Mouse (Mus musculus): ENCODE data around the gene Disp2. TPM values are rescaled to one million over a fixed set of nuclear protein-coding genes. Genes with fewer than 3 reads are reported as not detected.

The Disp2 gene
- polyA plus RNA-seq, 1 experiment: 227 TPM

DNA sequence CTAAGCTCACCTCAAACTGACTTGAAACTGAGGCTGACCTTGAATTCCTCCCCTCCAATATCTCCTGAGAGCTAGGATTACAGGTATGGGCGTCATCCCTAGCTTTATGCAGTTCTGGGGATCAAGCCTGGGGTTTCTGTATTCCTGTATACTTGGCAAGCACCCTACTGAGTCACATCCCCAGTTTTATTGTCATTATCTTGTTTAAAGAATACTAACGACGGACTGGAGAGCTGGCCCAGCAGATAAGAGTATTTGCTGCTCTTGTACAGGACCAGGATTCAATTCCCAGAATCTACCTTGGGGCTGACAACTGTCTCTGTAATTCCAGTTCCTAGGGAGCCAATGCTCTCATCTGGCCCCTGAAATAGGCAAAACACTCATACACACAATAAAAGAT is 26.2 kb downstream of the Disp2 start:
- no peak overlapping the region for H3K27ac ChIP-seq (ENCODE audit: insufficient read depth, low read length)
- no peaks in the 10 kb centered on the region for H3K27me3 ChIP-seq (ENCODE audit: control insufficient read depth, insufficient read depth, low read length)
- 60% methylated on average over 3 of the region's 3 CpGs for WGBS
- DNase-seq: no peak
- H3K4me3 ChIP-seq (replicated peaks; ENCODE audit: insufficient read depth, low read depth, low read length): no peak overlapping the region
- TF ChIP-seq POLR2A (IDR thresholded peaks at IDR 0.05; ENCODE audit: borderline replicate concordance, insufficient read depth, low read length) (no peak), CTCF (IDR thresholded peaks at IDR 0.05; ENCODE audit: borderline replicate concordance, insufficient read depth, low read depth, low read length) (no peak)
- no peaks in the 10 kb centered on the region for H3K4me1 ChIP-seq (ENCODE audit: control insufficient read depth, insufficient read depth, low read length)

DNA sequence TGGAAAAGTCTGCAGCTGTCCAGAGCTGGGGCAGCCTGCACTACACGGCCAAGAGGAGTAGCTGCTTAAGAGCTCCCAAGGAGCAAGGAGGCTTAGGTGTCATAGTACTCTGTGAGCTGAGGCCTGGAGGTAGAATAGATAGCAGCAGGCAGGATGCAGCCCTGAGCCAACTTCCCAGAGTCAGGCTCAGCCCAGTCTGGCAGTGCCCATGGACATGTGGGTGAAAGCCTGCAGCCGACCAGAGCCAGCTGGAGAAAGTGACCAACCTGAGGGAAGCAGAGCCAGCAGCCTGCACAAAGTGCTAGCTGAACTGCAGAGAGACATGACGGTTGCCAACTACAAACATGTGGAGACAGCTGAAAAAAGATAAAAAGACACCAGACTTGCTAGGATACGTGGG is 27.3 kb downstream of the Disp2 start:
- DNase-seq: peak; percentile 64 to 81
- WGBS: 20% methylated on average over 4 of the region's 4 CpGs
- no peaks in the 10 kb centered on the region for H3K4me1 ChIP-seq (ENCODE audit: control insufficient read depth, insufficient read depth, low read length)
- H3K27ac ChIP-seq (ENCODE audit: insufficient read depth, low read length): no peak overlapping the region
- no peak overlapping the region for H3K4me3 ChIP-seq (replicated peaks; ENCODE audit: insufficient read depth, low read depth, low read length)
- TF ChIP-seq CTCF (IDR thresholded peaks at IDR 0.05; ENCODE audit: borderline replicate concordance, insufficient read depth, low read depth, low read length) (no peak), POLR2A (IDR thresholded peaks at IDR 0.05; ENCODE audit: borderline replicate concordance, insufficient read depth, low read length) (no peak)
- no peaks in the 10 kb centered on the region for H3K27me3 ChIP-seq (ENCODE audit: control insufficient read depth, insufficient read depth, low read length)

DNA sequence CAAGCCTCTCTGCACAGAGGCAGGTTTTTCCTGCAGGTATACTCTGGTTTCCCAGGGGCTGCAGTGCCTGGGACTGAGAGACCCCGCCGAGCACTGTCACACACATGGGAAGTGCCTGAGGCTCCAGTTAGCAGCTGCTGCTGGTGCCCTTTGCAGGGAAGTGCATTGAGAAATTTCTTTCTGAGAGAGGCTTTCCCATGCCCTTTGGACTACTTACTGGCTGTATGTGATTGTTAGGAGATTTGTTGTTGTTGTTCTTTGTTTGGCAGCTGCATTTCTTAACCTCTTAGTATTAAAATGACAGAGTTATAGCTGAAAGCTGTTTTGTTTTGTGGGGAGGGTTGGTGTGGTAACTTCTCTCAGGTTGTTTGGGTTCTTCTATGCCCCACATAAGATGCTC is 31.3 kb downstream of the Disp2 start:
- TF ChIP-seq CTCF (IDR thresholded peaks at IDR 0.05; ENCODE audit: borderline replicate concordance, insufficient read depth, low read depth, low read length): no peak
- TF ChIP-seq POLR2A (IDR thresholded peaks at IDR 0.05; ENCODE audit: borderline replicate concordance, insufficient read depth, low read length): no peak
- 58% methylated on average over 2 of the region's 2 CpGs for WGBS

DNA sequence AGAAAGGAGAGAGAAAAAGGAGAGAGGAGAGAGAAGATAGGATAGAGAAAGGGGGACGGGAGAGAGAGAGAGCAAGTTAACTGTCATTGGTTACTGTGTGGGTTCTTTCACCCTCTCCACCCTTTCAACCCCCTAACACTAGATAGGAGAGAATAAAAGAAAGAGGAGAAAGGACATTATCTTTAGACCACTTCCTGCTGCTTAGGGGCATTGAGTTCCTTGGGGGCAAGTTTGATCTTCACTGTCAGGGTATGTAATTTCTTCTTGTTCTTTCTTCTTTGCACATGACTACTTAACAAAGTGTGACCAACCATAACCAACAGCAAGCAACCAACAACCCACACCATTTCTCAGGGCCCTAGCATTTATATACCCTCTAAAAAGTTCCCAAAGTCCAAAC is 33.2 kb downstream of the Disp2 start:
- WGBS: 88% methylated on average over 1 of the region's 1 CpGs
- Histone ChIP-seq H3K4me1 (ENCODE audit: control insufficient read depth, insufficient read depth, low read length) (no peaks in the 10 kb centered on the region), H3K27ac (ENCODE audit: insufficient read depth, low read length) (no peak overlapping the region), H3K27me3 (ENCODE audit: control insufficient read depth, insufficient read depth, low read length) (no peaks in the 10 kb centered on the region), H3K4me3 (replicated peaks; ENCODE audit: insufficient read depth, low read depth, low read length) (no peak overlapping the region)
- no peak for TF ChIP-seq CTCF (IDR thresholded peaks at IDR 0.05; ENCODE audit: borderline replicate concordance, insufficient read depth, low read depth, low read length)
- no peak for TF ChIP-seq POLR2A (IDR thresholded peaks at IDR 0.05; ENCODE audit: borderline replicate concordance, insufficient read depth, low read length)
- no peak for DNase-seq

More for the DNA sequence above, 31.3 kb downstream of the Disp2 start:
- no peaks in the 10 kb centered on the region for H3K4me1 ChIP-seq (ENCODE audit: control insufficient read depth, insufficient read depth, low read length)
- H3K27me3 ChIP-seq (ENCODE audit: control insufficient read depth, insufficient read depth, low read length): no peaks in the 10 kb centered on the region
- DNase-seq: no peak
- no peak overlapping the region for H3K27ac ChIP-seq (ENCODE audit: insufficient read depth, low read length)
- H3K4me3 ChIP-seq (replicated peaks; ENCODE audit: insufficient read depth, low read depth, low read length): no peak overlapping the region

DNA sequence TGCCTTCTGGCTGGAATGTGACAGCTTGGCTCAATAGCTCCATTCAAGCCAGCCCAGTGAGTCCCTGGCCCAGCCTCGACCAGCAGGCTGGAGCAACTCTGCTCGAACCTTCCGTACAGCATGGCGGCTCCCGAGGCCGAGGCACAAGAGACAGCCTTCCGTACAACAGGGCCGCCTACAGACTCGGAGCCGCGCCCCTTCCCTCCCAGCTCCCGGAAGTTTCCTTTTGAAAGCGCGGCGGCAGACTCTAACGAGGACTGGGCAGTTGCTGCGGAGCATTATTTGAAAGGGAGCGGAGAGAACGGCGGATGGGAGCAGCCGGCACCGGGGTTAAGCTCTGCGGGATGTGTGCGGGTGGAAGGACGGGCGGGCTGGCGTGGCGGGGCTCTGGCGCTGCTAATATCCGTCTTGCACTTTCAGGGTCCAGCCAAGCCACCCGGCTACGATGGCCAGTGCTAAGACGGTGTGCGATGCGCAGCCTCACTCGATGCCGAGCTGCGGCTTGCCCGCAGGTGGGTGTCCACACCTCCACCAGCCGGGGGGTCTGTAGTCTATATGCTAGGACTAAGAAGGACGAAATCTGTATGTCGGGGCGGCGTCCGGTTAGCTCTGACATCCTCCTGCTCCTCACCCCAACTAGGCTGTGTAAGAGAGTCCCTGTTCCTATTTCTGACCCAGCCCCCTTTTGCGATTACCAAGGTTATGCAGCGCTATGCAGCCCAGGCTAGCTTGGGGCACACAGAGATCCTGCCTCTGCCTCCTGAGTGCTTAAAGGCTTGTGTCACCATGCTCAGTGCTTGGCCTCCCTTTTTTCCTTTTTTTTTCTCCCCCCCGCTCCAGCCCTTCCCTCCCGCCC is 34.7 kb downstream of the Disp2 start, which contains the start of gene Knstrn:
Gene Knstrn (plus strand): TSS at position 23 of the 856 bp plus-strand sequence.
- no peaks in the 10 kb centered on the region for H3K27me3 ChIP-seq (ENCODE audit: control insufficient read depth, insufficient read depth, low read length)
- TF ChIP-seq POLR2A (IDR thresholded peaks at IDR 0.05; ENCODE audit: borderline replicate concordance, insufficient read depth, low read length): no peak
- no peak for TF ChIP-seq CTCF (IDR thresholded peaks at IDR 0.05; ENCODE audit: borderline replicate concordance, insufficient read depth, low read depth, low read length)
- WGBS: under 1% methylated on average over 49 of the region's 49 CpGs
- no peak within 1 kb of the TSS for H3K27ac ChIP-seq (ENCODE audit: insufficient read depth, low read length)
- DNase-seq: peak; percentile 84 to 87
- H3K4me3 ChIP-seq (replicated peaks; ENCODE audit: insufficient read depth, low read depth, low read length): peak within 1 kb of the TSS; percentile 52
- H3K4me1 ChIP-seq (ENCODE audit: control insufficient read depth, insufficient read depth, low read length): no peaks in the 10 kb centered on the region

DNA sequence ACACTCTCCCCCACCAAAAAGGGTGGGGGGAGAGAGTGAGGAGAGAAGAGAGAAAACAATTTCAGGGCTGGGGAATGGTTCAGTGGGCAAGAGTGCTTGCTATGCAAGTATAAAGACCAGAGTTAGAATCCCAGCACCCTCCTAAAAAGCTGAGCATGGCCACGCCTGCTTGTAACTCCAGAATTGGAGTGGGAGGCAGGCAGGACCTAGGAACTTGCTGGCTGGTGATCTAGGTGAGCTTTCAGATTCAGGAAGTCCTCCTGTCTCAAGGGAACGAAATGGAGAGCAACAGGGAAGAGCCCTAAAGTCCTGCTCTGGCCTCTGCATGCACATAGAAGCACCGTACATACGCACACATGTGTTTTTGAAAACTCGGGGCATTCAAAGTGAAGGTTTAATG is 43.3 kb downstream of the Disp2 start:
- no peak for DNase-seq
- H3K27me3 ChIP-seq (ENCODE audit: control insufficient read depth, insufficient read depth, low read length): no peaks in the 10 kb centered on the region
- no peak overlapping the region for H3K27ac ChIP-seq (ENCODE audit: insufficient read depth, low read length)
- TF ChIP-seq POLR2A (IDR thresholded peaks at IDR 0.05; ENCODE audit: borderline replicate concordance, insufficient read depth, low read length): no peak
- TF ChIP-seq CTCF (IDR thresholded peaks at IDR 0.05; ENCODE audit: borderline replicate concordance, insufficient read depth, low read depth, low read length): no peak
- H3K4me3 ChIP-seq (replicated peaks; ENCODE audit: insufficient read depth, low read depth, low read length): no peak overlapping the region
- 93% methylated on average over 5 of the region's 5 CpGs for WGBS
- H3K4me1 ChIP-seq (ENCODE audit: control insufficient read depth, insufficient read depth, low read length): no peaks in the 10 kb centered on the region

DNA sequence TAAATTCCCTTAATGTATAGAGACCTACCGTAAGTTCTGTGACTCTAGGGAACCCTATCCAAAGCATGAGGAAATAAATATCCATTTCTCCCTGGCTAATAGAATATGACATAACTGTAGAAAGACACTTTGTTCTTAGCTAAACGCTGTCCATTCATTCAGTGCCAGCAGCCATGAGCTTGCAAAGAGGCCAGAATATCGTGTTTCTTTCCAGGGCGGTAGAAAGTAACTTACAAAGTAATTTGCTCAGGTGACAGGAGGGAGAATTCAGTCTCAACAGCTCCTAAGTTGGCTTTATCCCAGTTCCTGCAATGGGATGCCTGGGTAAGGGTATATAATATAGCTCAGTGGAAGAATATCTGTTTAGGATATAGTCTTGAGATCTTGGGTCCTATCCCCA is 44.9 kb downstream of the Disp2 start:
- DNase-seq: no peak
- H3K4me3 ChIP-seq (replicated peaks; ENCODE audit: insufficient read depth, low read depth, low read length): no peak overlapping the region
- TF ChIP-seq CTCF (IDR thresholded peaks at IDR 0.05; ENCODE audit: borderline replicate concordance, insufficient read depth, low read depth, low read length) (no peak), POLR2A (IDR thresholded peaks at IDR 0.05; ENCODE audit: borderline replicate concordance, insufficient read depth, low read length) (no peak)
- H3K27me3 ChIP-seq (ENCODE audit: control insufficient read depth, insufficient read depth, low read length): no peaks in the 10 kb centered on the region
- 96% methylated on average over 4 of the region's 4 CpGs for WGBS
- no peaks in the 10 kb centered on the region for H3K4me1 ChIP-seq (ENCODE audit: control insufficient read depth, insufficient read depth, low read length)
- H3K27ac ChIP-seq (ENCODE audit: insufficient read depth, low read length): no peak overlapping the region

DNA sequence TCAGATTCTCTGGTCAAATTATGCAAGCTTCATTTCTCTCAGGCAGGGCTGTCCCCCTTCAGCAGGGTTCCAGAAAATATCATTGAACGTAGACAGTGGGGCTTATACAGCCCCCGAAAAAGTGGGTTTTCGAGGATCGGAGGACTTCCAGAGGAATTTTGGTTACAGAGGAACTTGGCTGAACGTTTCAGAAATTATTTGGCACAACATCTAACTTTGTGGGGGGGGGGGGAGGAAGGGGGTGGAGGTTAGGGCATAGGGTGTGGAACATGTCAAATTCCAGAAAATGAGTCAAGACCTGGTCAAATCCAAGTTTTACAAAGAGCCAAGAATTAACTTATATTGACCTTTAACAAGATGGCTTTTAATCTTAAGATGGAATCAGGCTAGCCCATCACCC is 49.6 kb downstream of the Disp2 start:
- DNase-seq: no peak
- Histone ChIP-seq H3K27me3 (ENCODE audit: control insufficient read depth, insufficient read depth, low read length) (no peaks in the 10 kb centered on the region), H3K4me3 (replicated peaks; ENCODE audit: insufficient read depth, low read depth, low read length) (no peak overlapping the region), H3K4me1 (ENCODE audit: control insufficient read depth, insufficient read depth, low read length) (no peaks in the 10 kb centered on the region), H3K27ac (ENCODE audit: insufficient read depth, low read length) (no peak overlapping the region)
- TF ChIP-seq CTCF (IDR thresholded peaks at IDR 0.05; ENCODE audit: borderline replicate concordance, insufficient read depth, low read depth, low read length) (no peak), POLR2A (IDR thresholded peaks at IDR 0.05; ENCODE audit: borderline replicate concordance, insufficient read depth, low read length) (no peak)
- WGBS: 78% methylated on average over 5 of the region's 5 CpGs

Measured in cerebellum, adult 2 months (tissue).